Mouse (Mus musculus): ENCODE data around the gene Enthd1.

DNA sequence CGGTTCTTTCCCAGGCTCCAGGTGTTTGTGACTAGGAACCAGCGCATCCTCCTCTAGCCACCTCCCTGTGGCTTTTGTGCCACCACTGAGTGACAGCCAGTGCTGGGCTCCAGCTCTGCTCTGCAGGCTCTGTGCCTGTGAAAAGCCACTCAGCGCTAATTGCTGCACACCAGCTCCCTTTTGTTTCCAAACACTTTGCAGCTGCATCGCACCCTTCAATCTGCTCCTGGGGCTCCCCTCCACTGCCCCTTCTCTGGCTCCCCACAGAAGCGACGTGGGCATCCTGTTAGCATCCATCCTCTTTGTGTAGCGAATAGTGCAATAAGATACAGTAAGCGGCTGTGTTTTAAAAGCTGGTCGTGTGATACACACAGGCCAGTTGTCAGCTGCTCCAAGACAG is 104.9 kb downstream of the Enthd1 start:
- TF ChIP-seq CTCF (IDR thresholded peaks at IDR 0.05; ENCODE audit: low read depth), result no peak
- no peak for TF ChIP-seq EP300 (IDR thresholded peaks at IDR 0.05; ENCODE audit: low read depth)

Data from heart, postnatal 0 days (tissue).